Mouse (Mus musculus) C2C12 (cell line): ENCODE results near the gene Paqr7.

Source experiments
- CEBPB ChIP-seq: IDR thresholded peaks from one replicate; pipeline ENCODE4 v1.6.1; 2011; ENCODE audit warnings: low read depth, mild to moderate bottlenecking, control low read depth, moderate library complexity
- CTCF ChIP-seq: IDR thresholded peaks from one replicate; pipeline ENCODE4 v1.5.1; 2011; ENCODE audit not compliant: control insufficient read depth, insufficient read depth, insufficient read length
- MAX ChIP-seq: IDR thresholded peaks from one replicate; pipeline ENCODE4 v1.6.1; 2011; ENCODE audit warnings: mild to moderate bottlenecking, control low read depth
- USF1 ChIP-seq: IDR thresholded peaks from one replicate; pipeline ENCODE4 v1.6.1; 2011; ENCODE audit warnings: low read depth, mild to moderate bottlenecking, control low read depth, moderate library complexity

- TF ChIP-seq CTCF, result no peak
- no peak for TF ChIP-seq USF1
- TF ChIP-seq CEBPB, result no peak
- TF ChIP-seq MAX, result no peak
These were observed 36.2 kb upstream of the Paqr7 start for GRCm38 (mm10) chr4:134460277-134460676.
